Mouse (Mus musculus) bone marrow macrophage, adult 2 months (primary cell): ENCODE results near the gene Clic3. TPM values are rescaled to one million over a fixed set of nuclear protein-coding genes. Genes with fewer than 3 reads are reported as not detected.
"Not testable (repeated sequence)": the region's sequence is repeated elsewhere in the genome, so short reads cannot be mapped to it uniquely, and the experiment has no call there.

Experiments used
- H3K27ac ChIP-seq: 2 replicates; pipeline ENCODE4 v1.5.1; 2012; ENCODE audit warnings: low read depth, low read length; ENCODE audit not compliant: insufficient read depth
- H3K4me1 ChIP-seq: 2 replicates; pipeline ENCODE4 v1.6.1; 2012; ENCODE audit warnings: low read length; ENCODE audit not compliant: control insufficient read depth, insufficient read depth
- H3K4me3 ChIP-seq: 2 replicates; pipeline ENCODE4 v1.5.1; 2012; ENCODE audit warnings: mild to moderate bottlenecking, low read length, moderate library complexity; ENCODE audit not compliant: insufficient read depth
- CTCF ChIP-seq: IDR thresholded peaks from 2 replicates; pipeline ENCODE4 v1.5.1; 2012; ENCODE audit warnings: low read depth, mild to moderate bottlenecking, low read length, moderate library complexity
- POLR2A ChIP-seq: IDR thresholded peaks from 2 replicates; pipeline ENCODE4 v1.6.1; 2012; ENCODE audit warnings: mild to moderate bottlenecking, low read depth, low read length, borderline replicate concordance
- polyA plus RNA-seq: library from polyadenylated mRNA; stranded (reverse); fragments of >200 nt; gene quantifications from 2 replicates; pipeline ENCODE4 v1.2.4, GENCODE M21; 2012; ENCODE audit not compliant: missing spikeins, insufficient read depth, insufficient read length

The Clic3 gene
- not detected in 2 replicates for polyA plus RNA-seq

DNA sequence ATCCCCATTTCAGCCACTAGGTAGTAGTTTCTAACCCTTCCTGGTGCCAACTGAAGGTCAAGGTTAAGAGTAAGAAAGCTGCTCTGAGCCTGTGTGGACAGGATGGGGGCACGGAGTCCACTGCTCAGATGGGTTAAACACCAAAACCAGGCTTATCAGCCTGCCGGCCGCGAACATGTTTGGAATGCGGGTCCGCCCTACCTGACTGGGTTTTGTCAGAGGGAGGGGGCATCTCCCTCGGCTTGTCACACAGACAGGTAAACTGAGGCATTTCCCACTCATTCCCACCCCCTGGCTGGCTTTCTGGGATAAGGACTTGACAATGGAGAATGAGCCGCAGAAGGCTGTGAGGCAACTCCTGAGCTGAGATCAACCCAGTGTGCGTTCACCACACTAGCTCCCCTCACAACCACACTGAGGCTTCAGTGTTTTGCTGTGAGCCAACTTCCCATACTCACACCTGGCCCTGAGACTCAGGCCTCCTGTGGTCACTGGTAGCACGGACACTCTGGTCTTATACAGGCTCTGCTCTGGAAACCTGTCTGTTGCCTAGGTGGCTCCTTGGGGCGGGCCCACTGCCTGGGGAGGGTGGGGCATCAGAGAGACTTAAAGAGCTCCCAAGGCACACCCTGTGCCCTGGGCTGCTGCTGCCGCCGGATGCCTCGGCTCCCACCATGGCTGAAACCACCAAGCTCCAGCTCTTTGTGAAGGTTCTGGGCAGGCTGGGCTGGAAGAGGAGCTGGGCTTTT is at the start of gene Clic3:
TSS of gene Clic3 (plus strand) at position 634 of the 749 bp plus-strand sequence.
- TF ChIP-seq CTCF (no peak), POLR2A (no peak)
- Histone ChIP-seq H3K27ac (no peak within 1 kb of the TSS), H3K4me1 (peaks cover 6% of the 10 kb centered on the region), H3K4me3 (no peak within 1 kb of the TSS)

GRCm38 (mm10) chr2:25408908-25409307 is 47.7 kb upstream of the Clic3 start:
- no peak for TF ChIP-seq POLR2A
- TF ChIP-seq CTCF, result no peak
- H3K27ac ChIP-seq, result no peak overlapping the region
- H3K4me1 ChIP-seq, result no peaks in the 10 kb centered on the region

GRCm38 (mm10) chr2:25413436-25413835 is 43.2 kb upstream of the Clic3 start:
- not testable (repeated sequence) for H3K4me1 ChIP-seq, H3K4me3 ChIP-seq, H3K27ac ChIP-seq

More at GRCm38 (mm10) chr2:25408908-25409307, 47.7 kb upstream of the Clic3 start:
- H3K4me3 ChIP-seq, result no peak overlapping the region

- Histone ChIP-seq H3K27ac (no peak overlapping the region), H3K4me3 (no peak overlapping the region)
- TF ChIP-seq CTCF, result no peak
- TF ChIP-seq POLR2A, result no peak
Measured at GRCm38 (mm10) chr2:25417426-25417825, 39.2 kb upstream of the Clic3 start.

DNA sequence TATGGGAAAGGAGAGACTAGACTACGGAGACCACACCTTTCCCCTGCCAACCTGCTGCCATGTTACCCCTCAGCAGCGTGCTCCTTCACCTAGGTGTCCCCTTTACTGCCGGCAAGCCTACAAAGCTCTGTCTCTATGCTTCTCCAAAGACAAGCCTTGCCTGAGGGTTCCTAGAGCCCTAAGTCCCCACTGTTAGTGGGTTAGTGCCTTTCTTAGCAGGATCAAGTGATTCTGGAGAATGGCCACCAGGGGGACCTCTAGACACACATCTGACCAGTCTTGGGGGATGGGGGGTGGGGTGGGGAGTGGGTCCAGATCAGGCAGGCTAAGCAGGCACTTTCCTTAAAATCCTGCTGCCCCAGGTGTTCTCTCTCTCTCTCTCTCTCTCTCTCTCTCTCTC is 34.7 kb upstream of the Clic3 start:
- peak; percentile 62 for TF ChIP-seq CTCF
- no peak for TF ChIP-seq POLR2A
- H3K4me1 ChIP-seq, result peaks cover 25% of the 10 kb centered on the region
- H3K4me3 ChIP-seq, result no peak overlapping the region
- H3K27ac ChIP-seq, result peak overlapping the region; percentile 89; the same call in 1 of the 2 replicates

More at GRCm38 (mm10) chr2:25417426-25417825, 39.2 kb upstream of the Clic3 start:
- H3K4me1 ChIP-seq, result peaks cover 3% of the 10 kb centered on the region

- Histone ChIP-seq H3K27ac (peak within 1 kb of the TSS; percentile 89), H3K4me1 (peaks cover 25% of the 10 kb centered on the region), H3K4me3 (peak within 1 kb of the TSS; percentile 32; the same call in 1 of the 2 replicates)
- no peak; the same call in 1 of the 2 replicates for TF ChIP-seq POLR2A
- no peak for TF ChIP-seq CTCF
Measured at GRCm38 (mm10) chr2:25422587-25423410, 33.8 kb upstream of the Clic3 start, which contains the start of gene Fut7. Fut7 (plus strand) TSS chr2:25423267.

GRCm38 (mm10) chr2:25423626-25424025 is 33.0 kb upstream of the Clic3 start:
- Histone ChIP-seq H3K4me3 (no peak overlapping the region), H3K4me1 (peaks cover 28% of the 10 kb centered on the region), H3K27ac (no peak overlapping the region)
- TF ChIP-seq CTCF (no peak), POLR2A (no peak)

- Histone ChIP-seq H3K4me1 (peaks cover 28% of the 10 kb centered on the region), H3K4me3 (no peak overlapping the region), H3K27ac (no peak overlapping the region)
- TF ChIP-seq POLR2A (no peak), CTCF (no peak)
Measured at GRCm38 (mm10) chr2:25425481-25425880, 31.2 kb upstream of the Clic3 start.

- TF ChIP-seq POLR2A (no peak), CTCF (peak; percentile 83)
- H3K4me1 ChIP-seq, result peaks cover 28% of the 10 kb centered on the region
- H3K4me3 ChIP-seq, result no peak overlapping the region
- H3K27ac ChIP-seq, result peak overlapping the region; percentile 15; the same call in 1 of the 2 replicates
Measured at GRCm38 (mm10) chr2:25426721-25427191, 29.9 kb upstream of the Clic3 start.
